Mouse (Mus musculus) spleen, adult 12 weeks (tissue): ENCODE measurements around the gene Olfr1412.

Experiments
- DNase-seq: peaks from one replicate; pipeline ENCODE4 v3.0.0; 2022; ENCODE audit warnings: low spot score

The Olfr1412 gene

DNA sequence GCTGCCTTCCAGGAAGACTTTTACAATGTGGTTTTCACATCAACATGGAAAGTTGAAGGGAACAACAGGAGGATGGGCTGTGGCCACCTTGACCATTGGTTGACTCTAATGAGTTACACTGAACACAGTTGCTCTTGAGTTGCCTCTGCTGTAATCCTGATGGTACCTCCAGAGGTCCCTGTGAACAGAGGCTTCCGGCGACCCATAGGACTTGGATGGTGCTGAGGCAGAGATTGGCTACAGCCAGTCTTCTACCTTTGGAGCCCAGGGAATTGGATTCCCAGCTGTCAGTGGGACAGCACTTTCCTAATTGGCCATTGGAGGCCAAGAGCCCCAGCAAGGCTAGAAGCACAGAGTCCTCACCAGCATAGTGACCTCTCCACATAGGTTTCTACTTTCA, at the start of gene Olfr1412:
Gene Olfr1412, plus strand, starts transcription at position 301 of the 400 bp plus-strand sequence.
- no peak for DNase-seq

DNA sequence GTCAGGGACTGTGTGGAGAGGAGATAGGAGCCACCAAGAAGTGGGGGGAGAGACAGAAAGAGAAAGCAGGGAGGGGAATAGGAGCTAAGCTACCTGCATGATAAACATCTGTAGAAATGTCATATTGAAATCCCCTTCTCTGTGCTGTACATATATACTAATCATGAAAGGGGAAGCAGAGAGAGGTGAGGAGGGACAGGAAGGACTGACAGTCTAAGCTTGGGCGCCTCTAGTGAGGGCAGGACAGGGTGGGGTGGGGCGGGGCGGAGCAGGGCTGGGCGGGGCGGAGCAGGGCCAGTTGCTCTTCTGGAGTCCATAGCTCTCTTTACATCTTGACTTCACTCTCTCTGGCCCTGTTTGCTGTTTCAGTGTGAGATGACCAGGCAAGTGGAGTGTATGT, 48.6 kb upstream of the Olfr1412 start:
- no peak for DNase-seq

DNA sequence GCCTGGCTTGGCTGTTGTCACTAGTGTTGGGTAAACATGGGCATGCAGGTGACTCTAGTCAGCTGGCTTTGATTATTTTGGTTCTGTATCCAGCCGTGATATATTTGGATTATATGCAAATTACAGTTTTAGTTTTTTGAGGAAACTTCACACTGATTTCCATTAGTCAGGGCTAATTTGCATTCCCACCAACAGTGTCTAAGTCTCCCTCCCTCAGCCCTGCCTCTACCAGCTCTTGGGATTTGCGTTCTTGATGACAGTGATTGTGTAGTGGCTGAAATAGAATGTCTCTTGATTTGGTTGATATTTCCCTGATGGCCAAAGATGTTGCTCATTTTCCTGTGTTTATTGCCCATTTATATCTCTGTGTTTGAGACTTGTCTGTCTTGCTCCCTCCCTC, 46.5 kb upstream of the Olfr1412 start:
- no peak for DNase-seq

DNA sequence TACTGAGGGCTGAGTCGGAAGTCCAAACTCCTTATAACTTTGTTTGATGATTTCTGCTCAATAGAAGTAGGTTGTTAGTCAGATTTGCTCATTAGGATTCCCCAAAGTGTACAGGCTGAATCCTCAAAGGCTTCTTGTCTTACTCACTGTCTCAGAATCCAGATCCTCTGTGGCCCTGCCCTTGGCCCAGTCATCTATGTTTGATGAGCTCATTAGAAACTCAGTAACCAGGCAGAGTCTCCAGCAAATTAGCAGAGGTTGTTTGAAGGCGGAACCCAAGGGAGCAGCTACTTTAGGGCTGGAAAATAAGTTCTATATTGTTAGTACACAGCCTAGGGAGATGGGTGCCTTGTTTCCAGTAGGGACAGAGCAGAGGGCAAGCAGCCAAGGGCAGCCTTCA, 39.6 kb upstream of the Olfr1412 start:
- DNase-seq, result no peak

DNA sequence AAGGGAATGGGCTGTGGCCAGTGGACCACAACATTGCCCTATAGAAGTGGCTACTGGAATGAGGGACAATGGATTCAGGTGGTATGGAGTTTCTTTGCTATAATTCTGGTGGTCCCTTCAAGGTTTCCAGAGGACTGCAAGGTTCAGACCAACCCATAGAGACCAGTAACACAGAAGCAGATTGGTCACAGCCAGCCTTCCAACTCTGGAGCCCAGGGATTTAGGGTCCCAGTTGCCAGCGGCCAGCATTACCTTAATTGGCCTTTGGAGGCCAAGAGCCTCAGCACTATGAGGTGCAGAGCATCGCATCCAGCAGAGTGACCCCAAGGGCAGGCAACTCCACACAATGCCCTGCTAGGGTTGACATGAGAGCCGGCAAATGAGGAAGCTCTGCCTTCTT, 14.6 kb upstream of the Olfr1412 start, which contains the start of gene Olfr1413:
Gene Olfr1413, plus strand, starts transcription at position 301 of the 400 bp plus-strand sequence.
- DNase-seq, result no peak

DNA sequence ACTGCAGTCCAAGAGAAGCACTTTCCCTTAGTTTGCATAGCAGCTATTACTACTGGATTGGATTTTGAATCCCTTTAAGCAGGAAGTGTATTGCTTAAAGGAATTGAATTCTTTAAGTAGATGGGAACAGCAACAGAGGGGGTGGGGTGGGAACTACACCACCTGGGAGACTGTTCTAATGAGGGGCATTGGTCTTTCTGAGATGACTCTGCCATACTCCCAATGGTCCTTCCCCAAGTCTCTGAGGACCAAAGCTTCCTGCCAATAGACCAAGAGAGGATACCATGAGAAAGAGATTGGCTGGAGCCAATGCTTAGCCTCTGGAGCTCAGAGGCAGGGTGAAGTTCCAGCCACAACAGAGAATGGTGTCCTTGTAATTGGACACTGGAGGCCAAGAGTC, 8.5 kb downstream of the Olfr1412 start, which contains the start of gene Olfr1411:
Gene Olfr1411, plus strand, starts transcription at position 301 of the 400 bp plus-strand sequence.
- no peak for DNase-seq

DNA sequence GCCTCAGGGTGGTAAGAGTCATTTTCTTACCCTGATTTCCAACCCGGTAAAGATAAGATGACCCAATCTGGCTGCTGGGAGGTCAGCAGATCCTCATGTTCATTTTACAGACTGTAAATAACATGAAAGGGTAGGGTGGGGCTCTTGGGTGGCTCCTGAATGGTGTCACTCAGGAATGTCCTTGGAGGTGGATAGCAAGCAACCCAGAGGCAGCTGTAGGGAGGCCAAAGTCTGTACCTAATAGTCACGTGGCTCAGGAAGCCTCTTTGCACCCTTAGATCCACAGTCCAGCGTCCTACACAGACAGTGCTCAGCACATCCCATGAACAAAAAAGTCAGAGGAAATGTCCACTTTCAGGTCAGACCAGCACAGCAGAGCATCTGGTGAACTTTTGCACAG, 10.4 kb downstream of the Olfr1412 start:
- DNase-seq, result no peak

DNA sequence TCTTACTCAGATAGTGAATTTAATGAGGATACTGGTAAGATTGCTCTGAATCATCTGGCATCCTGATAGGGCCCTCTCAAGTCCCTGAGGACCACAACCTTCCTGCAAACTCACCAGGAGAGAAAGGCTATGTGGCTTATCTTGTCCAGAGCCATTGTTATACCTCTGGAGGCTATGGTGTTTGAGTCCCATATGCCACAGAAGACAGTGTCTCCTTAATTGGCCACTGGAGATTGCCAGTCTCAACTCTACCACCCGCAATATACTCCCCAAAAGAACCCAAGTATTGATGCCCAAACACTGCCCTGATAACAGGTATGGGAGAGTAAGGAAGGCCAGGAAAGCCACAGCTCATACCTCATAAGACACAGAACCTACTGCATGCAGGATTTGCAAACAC, 19.9 kb downstream of the Olfr1412 start, which contains the start of gene Olfr1410:
Gene Olfr1410, plus strand, starts transcription at position 301 of the 400 bp plus-strand sequence.
- DNase-seq, result no peak

DNA sequence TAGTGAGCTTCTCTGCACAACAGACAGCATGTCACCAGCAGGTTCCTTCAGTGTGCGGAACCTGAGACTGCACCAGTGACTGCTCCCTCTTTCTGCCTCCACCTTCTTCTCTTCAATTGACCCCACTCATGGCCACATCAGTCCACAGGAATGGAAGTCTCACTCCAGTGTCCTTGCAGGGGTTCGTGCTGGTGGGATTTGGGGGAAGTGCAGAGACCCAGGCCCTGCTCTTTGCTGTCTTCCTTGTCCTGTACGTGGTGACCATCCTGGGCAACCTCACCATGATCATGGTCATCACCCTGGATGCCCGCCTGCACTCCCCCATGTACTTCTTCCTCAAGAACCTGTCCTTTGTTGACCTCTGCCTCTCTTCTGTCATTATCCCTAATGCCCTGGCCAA, 22.1 kb downstream of the Olfr1412 start:
- no peak for DNase-seq

DNA sequence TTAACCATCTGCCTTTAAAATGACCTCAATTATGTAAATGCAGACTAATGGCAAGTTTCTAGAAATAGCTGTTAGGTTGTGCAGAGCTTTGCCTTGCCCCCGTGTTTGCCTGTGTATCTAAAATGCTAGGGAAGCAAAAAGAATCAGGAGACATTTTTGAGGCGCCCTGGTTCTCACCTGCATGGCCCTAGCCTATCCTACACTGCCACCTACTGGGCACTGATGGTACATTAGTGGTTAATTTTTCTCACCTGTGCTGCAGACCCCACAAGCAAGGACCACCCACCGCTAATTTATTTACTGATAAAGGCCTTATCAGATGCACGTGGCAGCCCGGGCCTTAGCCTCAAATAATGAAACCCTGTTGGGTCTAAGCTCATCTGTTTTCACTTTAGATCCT, 25.4 kb downstream of the Olfr1412 start:
- DNase-seq, result peak; percentile 9

DNA sequence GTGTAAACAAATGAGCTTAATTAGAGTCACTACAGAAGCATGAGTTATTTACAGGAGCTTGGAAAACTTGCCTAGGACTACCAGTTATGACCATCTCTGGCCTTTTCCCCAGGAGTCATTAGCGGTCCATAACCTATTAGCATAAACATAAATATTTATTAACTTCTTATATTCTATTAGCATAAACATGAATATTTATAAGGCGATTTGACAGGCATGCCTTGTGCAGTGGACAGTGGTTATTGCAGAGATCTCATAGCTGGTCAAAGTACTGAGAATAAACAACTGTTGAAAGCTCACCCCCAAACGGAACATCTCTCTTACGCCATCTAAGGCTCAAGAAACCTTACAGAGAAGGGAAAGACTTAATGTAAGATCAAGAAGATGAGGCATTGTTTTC, 27.6 kb downstream of the Olfr1412 start:
- DNase-seq, result no peak

DNA sequence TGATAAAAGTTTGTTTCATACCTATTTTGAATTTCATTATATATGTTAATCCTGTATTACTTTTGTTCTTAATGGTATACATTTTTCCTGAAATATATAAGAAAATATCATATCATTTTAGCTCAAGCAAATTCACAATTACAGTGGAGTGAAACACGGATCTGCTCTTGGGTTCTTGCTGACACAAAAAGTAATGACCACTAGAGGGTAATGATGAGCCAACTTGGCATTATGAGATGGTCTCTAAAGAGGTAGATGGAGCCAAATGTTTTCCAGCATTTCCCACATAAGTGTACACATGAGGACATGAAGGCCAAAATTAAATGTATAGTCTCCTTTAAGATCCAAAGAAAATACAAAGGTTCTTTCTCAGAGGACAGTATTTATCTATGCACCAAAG, 28.9 kb downstream of the Olfr1412 start:
- DNase-seq, result no peak

DNA sequence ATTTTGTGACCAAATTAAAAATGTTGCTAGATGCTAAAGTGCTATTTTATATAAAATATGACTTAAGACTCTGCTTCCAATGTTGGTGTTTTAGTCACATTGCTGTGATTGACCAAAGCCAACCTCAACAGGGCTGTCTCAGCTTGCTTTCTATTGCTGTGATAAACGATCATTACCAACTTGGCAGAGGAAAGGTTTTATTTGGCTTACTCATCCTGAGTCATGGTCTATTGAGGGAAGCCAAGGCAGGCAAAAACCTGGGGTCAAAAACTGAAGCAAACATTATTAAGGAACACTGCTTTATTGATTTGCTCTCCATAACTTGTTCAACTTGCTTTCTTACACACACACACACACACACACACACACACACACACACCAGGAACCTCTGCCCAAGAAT, 30.5 kb downstream of the Olfr1412 start:
- no peak for DNase-seq

DNA sequence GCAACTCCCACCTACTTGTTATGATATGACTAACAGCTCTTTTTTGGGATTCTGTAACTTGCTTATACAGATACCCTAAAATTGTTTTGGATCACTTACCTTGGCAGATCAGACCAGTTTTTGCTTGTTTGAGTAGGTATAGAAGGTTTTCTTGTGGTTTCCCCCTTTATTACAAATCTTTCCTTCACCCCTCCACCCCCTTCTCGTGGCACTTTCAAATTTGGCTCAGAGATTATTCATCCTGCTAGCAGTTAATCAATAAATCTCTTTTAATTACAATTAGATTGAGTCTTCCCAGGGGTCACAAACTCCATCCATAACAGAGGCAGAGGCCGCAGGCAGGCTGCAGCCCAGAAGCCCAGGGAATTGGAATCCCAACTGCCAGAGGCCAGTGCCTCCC, 31.9 kb downstream of the Olfr1412 start, which contains the start of gene Olfr12:
Gene Olfr12, plus strand, starts transcription at position 301 of the 400 bp plus-strand sequence.
- no peak for DNase-seq

DNA sequence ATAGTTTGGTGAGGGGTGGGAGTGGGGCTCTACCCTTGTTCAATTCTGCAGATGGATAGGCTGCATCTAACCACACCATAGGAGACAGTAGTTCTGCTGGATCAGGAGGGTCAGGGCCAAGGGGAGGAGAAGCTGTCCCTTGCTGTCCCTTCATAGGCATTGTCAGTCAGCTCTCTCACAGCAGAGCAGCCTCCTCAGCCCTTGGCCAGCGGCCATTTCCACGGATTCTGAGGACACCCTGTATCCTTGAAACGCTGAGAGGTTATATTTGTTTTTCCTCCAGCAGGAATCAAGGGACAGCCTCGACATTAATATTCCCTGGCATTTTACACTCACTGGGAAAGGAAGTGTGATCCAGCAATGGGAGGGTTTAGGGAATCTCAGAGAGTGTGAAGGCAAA, 32.8 kb downstream of the Olfr1412 start:
- DNase-seq, result no peak

DNA sequence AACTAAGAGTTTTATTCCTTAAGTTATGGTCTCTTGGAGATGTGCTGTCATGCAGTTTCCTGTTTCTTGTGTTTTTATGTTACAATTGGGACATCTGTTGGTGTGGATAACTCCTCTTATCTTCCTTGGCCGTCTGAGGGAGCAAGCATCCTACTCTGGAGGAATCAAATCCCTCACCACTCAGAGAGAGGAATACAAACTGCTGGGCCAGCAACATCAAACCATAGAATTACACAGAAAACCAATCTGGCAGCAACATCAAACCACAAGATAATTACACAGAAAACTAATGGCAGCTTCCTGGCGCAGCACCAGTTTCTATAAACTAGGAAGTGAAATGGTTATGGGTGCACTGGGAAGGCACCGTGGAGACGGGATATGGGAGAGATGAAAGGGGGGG, 42.6 kb downstream of the Olfr1412 start:
- DNase-seq, result no peak

DNA sequence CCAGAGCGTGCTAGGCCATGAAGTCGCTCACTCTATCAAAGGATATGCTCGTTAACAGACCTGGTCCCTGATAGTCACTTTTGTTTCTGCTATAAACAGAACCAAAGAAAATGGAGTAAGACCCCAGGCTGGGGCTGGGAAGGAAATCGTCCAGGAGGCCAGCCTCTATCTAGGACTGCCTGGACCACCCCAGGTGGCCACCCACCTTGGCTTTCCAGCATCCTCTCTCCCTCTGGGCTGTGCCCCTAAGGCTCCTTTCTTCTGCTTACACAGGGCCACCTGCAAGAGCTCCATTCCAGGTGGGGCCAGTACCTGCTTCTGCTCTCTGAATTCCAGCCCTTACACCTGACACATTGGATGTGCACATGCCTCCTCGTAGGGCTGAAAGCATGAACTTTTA, 46.6 kb downstream of the Olfr1412 start:
- no peak for DNase-seq

DNA sequence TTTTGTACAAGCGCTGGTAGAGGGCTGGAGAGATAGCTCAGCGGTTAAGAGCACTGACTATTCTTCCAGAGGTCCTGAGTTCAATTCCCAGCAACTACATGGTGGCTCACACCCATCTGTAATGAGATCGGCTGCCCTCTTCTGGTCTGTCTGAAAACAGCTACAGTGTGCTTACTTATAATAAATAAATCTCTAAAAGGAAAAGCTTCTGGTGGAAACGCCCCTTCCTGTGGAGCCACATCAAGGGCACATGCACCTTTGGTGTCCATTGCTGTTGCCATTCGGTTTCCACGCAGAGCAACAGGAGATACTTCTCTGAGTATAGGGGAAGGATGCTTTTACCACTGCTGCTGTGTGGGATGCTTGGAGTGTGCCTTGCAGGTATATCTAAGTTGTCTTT, 47.4 kb downstream of the Olfr1412 start:
- no peak for DNase-seq

DNA sequence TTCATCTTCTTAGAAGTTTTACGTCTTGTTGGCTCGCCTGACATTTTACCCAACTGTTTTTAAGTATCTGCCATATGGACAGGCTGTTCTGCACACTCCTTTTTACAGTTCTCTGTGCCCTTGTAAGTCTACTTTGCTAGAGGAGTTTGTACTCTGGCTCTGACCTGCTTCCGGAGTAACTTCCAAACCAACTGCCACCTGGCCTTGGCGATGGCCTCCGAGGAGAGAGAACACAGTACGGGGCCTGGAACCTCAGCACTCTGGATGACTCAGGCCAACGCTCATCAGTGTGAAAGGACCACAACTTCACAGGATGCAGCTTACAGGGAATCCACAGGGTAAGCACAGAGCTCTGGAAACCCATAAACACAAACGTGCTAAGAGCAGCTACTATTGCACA, 48.1 kb downstream of the Olfr1412 start:
- no peak for DNase-seq

DNA sequence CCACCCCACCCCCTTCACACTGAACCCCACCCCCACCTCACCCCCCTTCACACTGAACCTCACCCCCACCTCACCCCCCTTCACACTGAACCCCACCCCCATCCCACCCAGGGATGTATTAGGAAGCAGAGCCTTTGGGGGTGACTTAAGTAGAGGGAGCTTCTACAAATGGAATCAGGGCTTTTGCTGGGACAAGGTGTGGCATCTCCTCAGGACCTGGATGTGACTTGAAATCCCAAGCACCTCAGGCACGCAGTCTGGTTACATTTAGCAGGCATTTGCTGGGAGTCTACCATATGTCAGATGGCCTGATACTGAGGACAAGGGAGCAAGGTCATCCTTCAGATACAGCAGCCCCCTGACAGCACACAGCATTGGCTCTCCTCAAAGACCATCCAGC, 49.0 kb downstream of the Olfr1412 start:
- no peak for DNase-seq

DNA sequence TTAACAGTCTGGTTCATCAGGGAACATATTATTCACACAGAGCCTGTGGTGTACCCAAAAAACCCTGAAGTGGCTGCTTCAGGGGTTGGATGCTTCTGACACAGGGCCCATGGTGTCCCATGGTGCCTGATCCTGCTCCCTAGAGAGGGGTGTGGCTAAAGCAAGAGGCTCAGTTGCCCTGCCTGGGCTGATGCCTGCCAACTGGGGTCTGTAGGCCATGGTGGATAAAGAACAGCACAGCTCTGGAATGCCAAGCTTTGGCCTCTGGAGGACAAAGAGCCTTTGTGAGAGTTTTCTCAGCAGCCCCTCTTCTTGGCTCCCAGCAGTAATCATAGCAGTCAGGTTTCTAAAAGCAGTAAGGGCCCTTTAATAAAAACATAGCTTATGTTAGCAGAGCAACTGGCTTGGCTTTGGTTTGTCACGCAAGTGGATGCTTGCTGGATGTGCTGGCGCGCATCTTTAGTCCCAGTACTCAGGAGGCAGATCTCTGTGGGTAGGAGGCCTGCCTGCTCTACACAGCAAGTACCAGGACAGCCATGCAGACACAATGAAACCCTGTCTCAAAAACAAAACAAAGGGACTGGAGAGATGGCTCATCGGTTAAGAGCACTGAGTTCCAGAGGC, 49.5 kb downstream of the Olfr1412 start:
- no peak for DNase-seq

DNA sequence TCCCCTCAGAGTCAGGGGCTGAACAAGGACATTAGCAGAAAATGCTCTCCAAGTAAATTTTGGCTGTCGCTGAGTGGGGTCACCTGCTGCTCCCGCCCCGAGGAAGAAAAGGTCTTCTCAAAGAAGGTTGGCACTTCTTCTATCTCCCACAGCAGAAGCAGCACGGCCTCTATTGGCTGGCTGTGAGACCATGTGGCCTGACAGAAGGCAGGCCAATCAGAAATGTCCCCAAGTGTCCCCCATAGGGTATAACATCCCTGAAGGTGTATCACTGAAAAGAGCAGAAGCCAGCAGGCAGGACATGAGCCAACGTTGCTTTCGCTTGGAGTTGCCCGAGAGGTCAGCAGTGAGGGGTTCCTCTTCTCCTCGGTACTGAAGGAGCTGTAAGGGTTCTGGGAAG, 50.4 kb downstream of the Olfr1412 start:
- no peak for DNase-seq

DNA sequence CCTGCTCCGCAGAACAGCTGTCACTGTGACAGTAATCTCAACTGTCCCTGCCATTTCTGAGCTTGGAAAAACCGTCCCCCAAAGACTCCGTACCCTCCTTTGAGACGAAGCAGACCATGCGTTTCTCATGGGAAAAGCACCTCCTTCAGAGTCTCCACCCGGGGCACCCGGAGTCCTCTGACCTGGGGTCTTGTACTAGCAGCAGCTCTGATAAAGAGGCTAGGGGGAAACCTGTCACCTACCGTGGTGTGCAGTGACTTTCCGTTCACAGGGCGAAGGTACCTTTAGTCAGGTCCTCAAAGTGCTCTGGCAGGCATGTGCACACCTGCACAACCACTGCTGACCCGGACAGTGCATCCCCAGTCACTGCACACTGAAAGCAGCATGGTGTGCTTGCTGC, 51.1 kb downstream of the Olfr1412 start:
- no peak for DNase-seq

DNA sequence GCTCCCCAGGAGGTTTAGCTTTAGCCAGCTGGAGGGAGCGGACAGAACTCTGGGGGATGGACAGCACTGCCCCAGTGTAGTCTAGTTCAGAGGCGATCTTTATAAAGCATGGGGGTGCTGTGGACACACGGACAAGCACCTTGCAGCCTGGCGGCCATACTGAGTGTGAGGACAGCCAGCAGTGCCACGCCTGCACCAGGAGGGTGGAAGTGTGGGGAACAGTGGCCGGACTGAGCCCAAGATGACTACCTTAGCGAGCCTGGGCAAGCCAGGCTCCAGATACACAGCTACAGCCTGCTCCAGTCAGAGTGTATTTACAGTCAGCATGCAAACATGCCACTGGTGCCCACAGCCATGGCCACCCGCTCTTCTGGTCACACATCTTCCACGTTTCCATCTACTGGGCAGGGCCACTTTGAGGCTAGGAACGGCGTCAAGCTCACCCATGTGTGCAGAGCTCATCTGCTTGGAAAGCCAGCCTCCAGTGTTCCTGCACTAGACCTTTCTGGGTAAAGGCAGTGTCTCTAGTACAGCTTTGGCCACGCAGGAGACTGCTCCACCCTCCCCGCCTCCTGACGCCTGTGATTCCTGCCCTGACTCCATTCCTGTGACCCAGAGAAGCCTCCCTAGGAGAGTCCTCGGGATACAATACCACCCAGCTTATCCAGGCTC, 52.1 kb downstream of the Olfr1412 start:
- no peak for DNase-seq
